Comparison of ENCODE assay signal across 8 mouse cellular contexts in the genomic region with DNA sequence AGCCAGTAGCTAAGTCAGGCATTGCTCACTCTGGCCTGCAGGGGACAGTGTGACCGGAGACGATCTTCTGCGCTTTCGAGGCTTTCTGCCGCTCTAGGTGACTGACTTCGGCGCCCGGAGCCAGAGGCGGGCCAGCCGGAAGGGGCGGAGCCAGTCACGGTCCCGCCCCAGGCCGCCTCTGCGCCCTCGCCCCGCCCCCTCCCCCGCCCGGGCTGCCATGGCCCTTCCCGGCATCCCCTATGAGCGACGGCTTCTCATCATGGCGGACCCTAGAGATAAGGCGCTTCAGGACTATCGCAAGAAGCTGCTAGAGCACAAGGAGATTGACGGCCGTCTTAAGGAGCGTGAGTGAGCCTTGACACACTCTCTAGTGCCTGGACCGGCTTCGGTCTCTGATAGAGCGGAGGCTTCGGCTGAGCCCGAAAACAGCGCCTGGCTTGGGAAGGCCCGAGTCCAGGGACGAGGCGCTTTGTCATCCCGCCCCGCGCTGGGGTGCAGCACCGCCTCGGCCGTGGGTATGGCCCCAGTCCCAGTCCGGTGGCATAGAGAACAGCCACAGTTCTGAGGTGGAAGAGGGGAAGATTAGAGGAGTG. TPM values are rescaled to one million over a fixed set of nuclear protein-coding genes. Genes with fewer than 3 reads are reported as not detected.
DNase-seq lines count a peak whose midpoint lies in the region; ATAC-seq and TF ChIP-seq lines count a peak whose summit lies in the region.

A gene (plus strand): TSS at position 200 of the 593 bp plus-strand sequence.

- POLR2A ChIA-PET in Patski (lab: Charles Lee) = interaction anchor here (1.9 kb wide), 1 partner anchor 11 kb away, joined by 5 read pairs; a partner anchor contains a TSS

- H3K27me3 ChIP-seq in Patski = no peaks in the 10 kb centered on the region
- no peaks in the 10 kb centered on the region for H3K27me3 ChIP-seq in hindbrain, embryonic 14.5 days (ENCODE audit: control insufficient read depth, insufficient read depth, low read length)

- peak within 1 kb of the TSS; percentile 55 for H3K4me2 ChIP-seq in hindbrain, embryonic 14.5 days (replicated peaks)

- H3K9me3 ChIP-seq in hindbrain, embryonic 14.5 days (ENCODE audit: control insufficient read depth, low read length) = no peaks in the 10 kb centered on the region

- peak within 1 kb of the TSS; percentile 88 for H3K9ac ChIP-seq in hindbrain, embryonic 14.5 days

- WGBS in hindbrain, embryonic 14.5 days = under 1% methylated on average over 44 of the region's 44 CpGs

- CTCF ChIA-PET in Patski (lab: Charles Lee) = interaction anchor here (1.2 to 1.8 kb wide), 9 partner anchors 10 to 328 kb away, joined by 3 to 14 read pairs (median 5); a partner anchor contains a TSS

- TF ChIP-seq CTCF in Patski (IDR thresholded peaks at IDR 0.05) = peak; percentile 97

- H3K27ac ChIP-seq in hindbrain, embryonic 14.5 days = peak within 1 kb of the TSS; percentile 88

- peak within 1 kb of the TSS; percentile 73 for H3K4me3 ChIP-seq in hindbrain, embryonic 14.5 days (replicated peaks; ENCODE audit: low read length)

- peak; percentile 59 for DNase-seq in Patski (ENCODE audit: low read depth, low spot score)
- peak; percentile 94 to 96 for DNase-seq in cerebellum, postnatal 14 days
- peak; percentile 74 to 82 for DNase-seq in frontal cortex, postnatal 25 days (ENCODE audit: low spot score in 2 of 2)
- peak; percentile 93 for DNase-seq in hindbrain, embryonic 14.5 days (ENCODE audit: low spot score)
- DNase-seq in layer of hippocampus, postnatal 36 days = peak; percentile 86
- peak; percentile 95 for DNase-seq in lung, postnatal 36 days
- peak; percentile 97 for DNase-seq in retina, postnatal 1 day
- DNase-seq in urinary bladder, adult 18-20 months (ENCODE audit: low spot score in 2 of 2) = peak; percentile 89 to 90

- peaks cover 34% of the 10 kb centered on the region for H3K36me3 ChIP-seq in hindbrain, embryonic 14.5 days (replicated peaks; ENCODE audit: control insufficient read depth, insufficient read depth)

- peak; percentile 74 for ATAC-seq in Patski
- peak; percentile 97 for ATAC-seq in hindbrain, embryonic 14.5 days (ENCODE audit: low FRiP score)

- in situ Hi-C loops in Patski (cut with MboI; ENCODE audit: low pct_unique_long_range_greater_than_20kb) = no loop called here

- H3K4me1 ChIP-seq in hindbrain, embryonic 14.5 days (replicated peaks; ENCODE audit: control insufficient read depth, insufficient read depth, low read length) = peaks cover 8% of the 10 kb centered on the region; the same call in 1 of the 2 replicates

RNA-seq across cellular contexts. Expression of the gene that starts here (rescaled TPM):
- 175 TPM for polyA plus RNA-seq in Patski (2021)
- 169 and 182 TPM in 2 replicates for polyA plus RNA-seq in hindbrain, embryonic 14.5 days (2014; fragmentation: Nextera tagmentation; extraction: Ambion mirVana)
- total RNA-seq in layer of hippocampus, postnatal 36 days (2021) = 100 to 1,000 TPM in 1 of 2 experiments, 10 to 100 TPM in 1; 96.8 to 106 TPM

Comparison
In these comparisons a context has a peak if more than half of its experiments do, and no peak if none do; other contexts are left out.
1. Peak in every context shown above with its lines: DNase-seq, ATAC-seq, H3K4me3 ChIP-seq and H3K27ac ChIP-seq.